Mouse (Mus musculus) left cerebral cortex, postnatal 4 days (tissue): ENCODE data around the gene Pask. TPM values are rescaled to one million over a fixed set of nuclear protein-coding genes. Genes with fewer than 3 reads are reported as not detected.

Experiments
- DNase-seq: peaks from one replicate; pipeline ENCODE4 v3.0.0-alpha.2; 2022
- intact Hi-C: fragments of 180-260 bp; cut with DNase I; formaldehyde crosslinking; loops from one replicate; pipeline ENCODE4 v1.15.1; 2025
- microRNA-seq: library from miRNA; unstranded; fragments of <30 nt; microRNA quantifications from one replicate; pipeline ENCODE4 v1.2.0, GENCODE M21; 2022
- total RNA-seq, 2 experiments: library from RNA; stranded (reverse); gene quantifications; 2 replicates each; pipeline ENCODE4 v1.2.3; 2021

Pask gene
- total RNA-seq, 2 experiments from 2014 or later: 10.1 to 10.8 TPM

DNA sequence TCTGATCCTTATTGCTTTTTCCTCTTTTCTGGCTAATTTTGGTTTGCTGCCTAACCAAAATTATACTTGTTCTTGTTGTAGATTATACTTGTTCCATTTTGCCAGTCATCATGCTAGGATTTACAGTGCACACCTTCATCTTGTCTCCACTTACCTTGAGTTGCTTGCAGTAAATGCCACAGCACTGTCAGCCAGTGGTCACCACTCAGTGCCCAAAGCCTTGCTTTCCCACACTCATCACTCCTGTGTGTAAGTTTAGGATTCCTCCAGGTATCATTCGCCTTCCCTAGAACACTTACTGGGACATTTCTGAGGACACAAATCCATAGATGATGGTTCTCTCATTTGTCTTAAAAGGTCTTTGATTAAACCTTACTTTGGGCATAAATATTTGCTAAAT, 51.7 kb downstream of the Pask start:
- intact Hi-C loops: no loop called here

DNA sequence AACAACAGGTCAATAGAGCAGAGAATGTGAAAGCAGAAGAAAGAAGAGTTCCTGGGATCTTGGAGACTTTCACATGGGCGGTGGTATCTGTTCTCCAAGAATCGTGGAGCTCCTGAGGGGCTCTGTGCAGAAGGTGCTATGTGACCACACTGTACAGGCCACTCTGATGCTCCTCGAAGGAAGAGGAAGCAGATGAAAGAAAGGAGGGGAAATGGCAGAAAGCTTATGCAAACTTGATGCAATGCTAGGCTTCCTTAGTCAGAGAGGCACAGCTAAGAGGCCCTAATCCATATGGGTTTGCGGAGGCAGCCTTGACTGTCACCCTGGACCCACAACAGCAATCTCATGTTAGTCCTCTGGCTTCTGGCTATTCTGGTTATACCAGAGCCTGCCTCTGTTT, 52.3 kb downstream of the Pask start:
- DNase-seq: no peak
- intact Hi-C loops: no loop called here

More for the DNA sequence above, 51.7 kb downstream of the Pask start:
- DNase-seq: no peak

DNA sequence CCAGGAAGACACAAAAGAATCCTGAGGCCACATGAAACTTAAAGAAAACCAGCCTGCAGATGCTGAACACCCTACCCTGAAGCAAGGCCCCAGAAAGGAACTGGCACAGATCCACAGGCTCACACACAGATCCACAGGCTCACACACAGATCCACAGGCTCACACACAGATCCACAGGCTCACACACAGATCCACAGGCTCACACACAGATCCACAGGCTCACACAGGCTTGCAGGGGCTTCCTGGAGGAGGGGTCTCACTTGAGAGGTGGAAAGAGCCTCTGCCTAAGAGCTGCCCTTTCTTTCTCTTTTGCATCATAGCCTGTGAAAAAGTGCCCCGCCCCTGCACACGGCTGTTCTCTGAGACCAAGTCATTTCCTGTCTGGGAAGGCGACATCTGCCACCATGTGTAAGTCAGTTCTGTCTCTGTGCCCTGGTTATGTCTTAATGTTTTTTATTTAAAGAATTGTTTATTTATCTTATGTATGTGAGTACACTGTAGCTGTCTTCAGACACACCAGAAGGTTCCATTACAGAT, 53.5 kb downstream of the Pask start:
- DNase-seq: no peak
- intact Hi-C loops: no loop called here

DNA sequence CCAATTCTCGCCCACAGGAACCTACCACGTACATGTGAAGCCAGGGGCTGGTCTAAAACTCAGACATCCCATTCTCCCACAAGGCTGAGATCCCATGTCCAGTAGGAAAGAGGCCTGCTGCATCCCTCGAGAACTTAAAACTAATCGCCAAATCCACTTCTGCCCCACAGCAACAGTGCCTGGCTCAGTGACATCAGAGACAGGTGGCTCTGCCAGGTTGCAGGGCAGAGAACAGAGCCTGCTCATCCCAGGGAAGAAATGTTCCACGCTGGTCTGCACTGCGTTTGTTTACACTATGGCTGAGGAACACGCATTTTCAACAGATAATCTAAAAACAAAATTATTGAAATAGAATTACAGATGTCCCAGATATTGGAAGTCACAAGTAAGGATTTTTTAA, 66.2 kb downstream of the Pask start:
- intact Hi-C loops: no loop called here
- no peak for DNase-seq

DNA sequence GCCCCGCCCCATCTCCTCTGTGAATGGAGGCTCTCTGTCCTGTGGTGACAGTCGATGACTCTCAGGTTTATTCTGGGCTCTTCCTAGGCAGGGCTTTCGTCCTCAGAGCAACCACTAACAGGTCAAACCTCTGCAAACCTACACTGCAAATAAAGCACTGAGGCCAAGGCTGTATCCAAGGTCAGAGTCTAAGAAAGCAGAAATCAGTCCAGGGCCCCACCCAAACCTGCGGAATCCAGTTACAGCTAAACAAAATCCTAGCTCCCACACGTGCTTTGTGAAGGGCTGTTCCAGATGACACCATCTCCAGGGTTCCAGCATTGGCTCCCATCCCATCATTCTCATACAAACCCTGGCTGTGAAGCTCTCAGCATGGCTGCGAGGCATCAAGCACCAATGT, 67.7 kb downstream of the Pask start:
- DNase-seq: no peak
- intact Hi-C loops: no loop called here

DNA sequence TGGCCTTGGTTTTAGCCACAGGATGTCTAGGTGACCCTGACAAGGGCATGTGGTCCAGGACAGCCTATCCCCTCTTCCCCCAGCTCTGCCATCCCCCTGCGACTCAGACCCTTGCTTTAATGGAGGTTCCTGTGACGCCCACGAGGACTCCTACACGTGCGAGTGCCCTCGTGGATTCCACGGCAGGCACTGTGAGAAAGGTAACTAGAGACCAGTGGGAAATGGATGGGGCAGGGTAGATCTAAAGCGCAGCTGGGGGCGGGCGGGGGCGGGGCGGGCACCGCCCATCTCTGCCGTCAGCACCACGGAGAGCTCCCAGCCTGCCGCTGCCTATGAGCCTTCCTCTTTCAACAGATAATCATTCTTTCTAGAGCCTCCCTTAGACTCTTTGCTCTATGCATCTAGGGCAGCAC, 70.9 kb downstream of the Pask start:
- DNase-seq: no peak
- intact Hi-C loops: no loop called here

DNA sequence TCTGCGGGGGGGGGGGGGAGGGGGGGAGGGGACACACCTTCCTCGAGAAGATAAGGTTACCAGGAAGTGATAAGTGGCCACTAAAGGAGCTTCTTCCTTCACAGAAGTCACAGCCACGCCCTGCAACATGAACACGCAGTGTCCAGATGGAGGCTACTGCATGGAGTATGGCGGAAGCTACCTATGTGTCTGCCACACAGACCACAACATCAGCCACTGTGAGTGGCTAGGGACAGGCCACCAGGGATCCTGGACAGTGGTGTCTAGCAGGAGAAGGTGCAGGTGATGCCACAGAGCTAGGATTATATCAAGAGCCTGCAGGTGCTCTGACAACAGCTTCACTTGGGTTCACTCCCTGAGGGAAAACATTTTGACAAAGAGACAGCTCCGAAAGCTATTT, 71.5 kb downstream of the Pask start:
- no peak for DNase-seq
- intact Hi-C loops: no loop called here

DNA sequence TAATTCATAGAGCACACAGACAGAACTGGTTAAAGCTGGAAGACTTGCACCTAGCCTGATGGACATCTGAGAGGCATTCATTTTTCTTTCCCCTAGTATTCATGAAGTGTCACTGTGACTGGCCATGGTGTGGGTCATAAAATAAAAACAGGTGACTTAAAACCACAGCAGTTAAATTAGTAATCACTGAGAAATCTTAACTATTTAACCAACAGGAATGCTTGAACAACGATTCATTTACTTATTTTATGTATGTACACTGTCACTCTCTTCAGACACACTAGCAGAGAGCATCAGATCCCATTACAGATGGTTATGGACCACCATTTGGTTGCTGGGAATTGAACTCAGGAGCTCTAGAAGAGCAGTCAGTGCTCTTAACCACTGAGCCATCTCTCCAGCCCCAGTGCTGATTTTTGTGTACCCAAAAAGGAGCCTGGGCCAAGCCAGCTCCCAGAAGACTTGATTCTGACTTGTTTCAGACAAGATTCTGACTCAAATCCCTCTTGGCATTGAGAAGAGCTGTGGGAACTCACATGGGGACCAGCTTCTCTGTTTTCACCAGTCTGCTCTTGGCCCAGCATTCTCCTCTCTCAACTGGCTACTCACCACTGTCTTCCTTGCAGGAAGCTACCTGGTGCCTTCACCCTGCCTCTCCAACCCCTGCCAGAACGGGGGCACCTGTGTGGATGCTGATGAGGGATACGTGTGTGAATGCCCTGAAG, 72.6 kb downstream of the Pask start:
- intact Hi-C loops: no loop called here
- DNase-seq: no peak

DNA sequence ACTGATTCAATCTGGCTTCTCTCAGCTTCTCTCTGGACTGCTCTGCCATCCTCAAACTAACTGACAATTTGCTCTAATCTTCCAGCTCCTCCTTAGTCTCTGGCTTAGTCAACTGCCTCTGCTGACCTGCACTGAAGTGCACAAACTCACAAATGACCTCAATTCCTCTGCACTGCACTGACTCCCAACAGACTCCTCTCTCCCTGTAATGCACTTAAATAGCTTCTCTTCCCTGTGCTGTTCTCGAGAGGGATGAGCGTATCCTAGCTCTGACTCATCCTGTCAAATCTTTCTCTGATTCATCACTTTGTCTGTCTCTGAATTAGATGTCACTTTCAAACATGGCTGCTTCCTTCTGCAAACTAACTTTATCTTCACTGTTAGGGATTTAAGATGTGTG, 75.0 kb downstream of the Pask start:
- DNase-seq: no peak
- intact Hi-C loops: no loop called here

DNA sequence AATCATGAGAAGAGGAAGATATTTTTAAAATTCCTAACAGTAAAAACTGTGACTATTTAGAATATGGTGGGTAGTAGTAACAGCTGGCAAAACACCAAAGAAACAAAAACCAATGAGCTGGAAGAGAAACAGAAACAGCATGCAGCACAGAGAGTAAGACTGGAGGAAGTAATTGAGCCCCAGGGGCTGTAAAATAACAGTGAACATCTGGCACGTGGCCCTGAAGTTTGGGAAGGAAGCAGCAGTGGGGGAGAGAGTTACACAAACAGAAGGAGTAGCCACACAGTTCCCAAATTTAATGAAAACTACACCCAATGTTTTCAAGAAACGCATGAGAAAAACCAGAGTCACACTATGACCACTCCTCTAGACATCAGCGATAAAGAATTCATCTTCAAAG, 76.1 kb downstream of the Pask start:
- intact Hi-C loops: no loop called here
- DNase-seq: no peak

Small RNA genes within 50 kb of the gene (microRNA-seq; reads per million reads assigned to microRNA genes)
- gene Mir6345: not detected
- gene Mir6901: not detected
- gene Mir6902: not detected

Other genes starting within 250 kb of the Pask start
- 100 to 1,000 TPM; 715 to 768 TPM for gene Kif1a, start 241.5 kb downstream of the Pask start, total RNA-seq
- not detected for gene Agxt, start 208.2 kb downstream of the Pask start, total RNA-seq
- gene 2310007B03Rik, start 182.5 kb downstream of the Pask start, total RNA-seq: not detected
- under 1 TPM; 0.91 to 0.94 TPM for gene Crocc2, start 174.8 kb downstream of the Pask start, total RNA-seq
- 1 to 10 TPM; 8.4 to 8.6 TPM for gene Sned1, start 107.6 kb downstream of the Pask start, total RNA-seq
- 10 to 100 TPM; 22.3 to 22.8 TPM for gene Mterf4, start 37.6 kb downstream of the Pask start, total RNA-seq
- 10 to 100 TPM; 66.8 to 68.1 TPM for gene Ppp1r7, start 628 bp downstream of the Pask start, total RNA-seq
- under 1 TPM; 0.10 to 0.34 TPM for gene Ano7, start 30.4 kb upstream of the Pask start, total RNA-seq
- 100 to 1,000 TPM; 123 to 124 TPM for gene Hdlbp, start 135.3 kb upstream of the Pask start, total RNA-seq
- gene Farp2, start 168.6 kb upstream of the Pask start, total RNA-seq: 1 to 10 TPM; 8.7 to 8.9 TPM